Mouse (Mus musculus) olfactory bulb, adult 2 months (tissue): ENCODE results near the gene Ndufs7.

Experiments used
- CTCF ChIP-seq: fragments of 200-500 bp; IDR thresholded peaks from 2 replicates; pipeline ENCODE4 v1.5.1; 2012; ENCODE audit warnings: low read depth, mild to moderate bottlenecking, low read length, moderate library complexity; ENCODE audit not compliant: insufficient read depth
- POLR2A ChIP-seq: fragments of 200-500 bp; IDR thresholded peaks from 2 replicates; pipeline ENCODE4 v1.6.1; 2012; ENCODE audit warnings: mild to moderate bottlenecking, low read depth, low read length, moderate library complexity; ENCODE audit not compliant: insufficient read depth

GRCm38 (mm10) chr10:80258752-80259462, 10.0 kb downstream of the Ndufs7 start:
- TF ChIP-seq POLR2A: no peak
- no peak for TF ChIP-seq CTCF
